Mouse (Mus musculus): ENCODE data around the gene Stom. TPM values are rescaled to one million over a fixed set of nuclear protein-coding genes. Genes with fewer than 3 reads are reported as not detected.

The Stom gene
- polyA plus RNA-seq, 2 experiments from 2014 or later: 2.7 to 4.0 TPM

DNA sequence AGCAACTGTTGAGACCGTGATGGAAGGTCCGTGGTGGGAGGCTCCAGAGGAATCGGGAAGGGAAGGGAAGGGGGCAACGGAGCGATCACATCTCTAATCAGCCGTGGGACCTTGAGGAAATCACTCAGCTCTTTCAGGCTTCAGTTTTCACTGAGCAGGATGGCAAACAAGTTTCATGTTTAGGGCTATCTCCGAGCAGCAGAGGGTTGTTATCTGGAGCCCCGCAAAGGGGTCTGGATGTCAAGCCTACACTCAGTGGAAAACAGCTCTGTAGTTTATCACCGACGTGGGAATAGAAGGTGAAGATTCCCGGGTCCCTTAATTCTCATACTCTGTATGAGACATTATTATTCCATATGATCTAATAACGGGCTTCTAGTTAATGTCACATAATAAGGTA, 18.4 kb downstream of the Stom start:
- no peak for ATAC-seq

DNA sequence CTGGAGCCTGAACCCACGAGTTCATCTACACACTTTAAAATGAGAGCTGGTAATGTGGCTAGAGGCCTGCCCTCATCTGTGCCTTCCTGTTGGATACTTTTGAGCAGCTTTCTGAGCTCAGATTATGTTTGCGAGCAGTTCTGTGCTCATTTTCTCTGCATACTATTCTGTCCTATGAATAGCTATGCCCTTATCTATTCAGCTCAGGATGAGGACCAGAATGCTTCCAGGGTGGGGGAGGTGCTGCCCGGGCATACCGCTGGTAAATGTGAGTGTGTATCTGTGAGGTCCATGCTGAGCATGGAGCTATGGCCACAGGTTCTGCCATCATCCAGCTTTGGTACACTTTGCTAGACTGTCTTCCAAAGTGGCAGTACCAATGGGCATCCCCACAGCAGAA, 19.2 kb downstream of the Stom start:
- no peak for ATAC-seq

DNA sequence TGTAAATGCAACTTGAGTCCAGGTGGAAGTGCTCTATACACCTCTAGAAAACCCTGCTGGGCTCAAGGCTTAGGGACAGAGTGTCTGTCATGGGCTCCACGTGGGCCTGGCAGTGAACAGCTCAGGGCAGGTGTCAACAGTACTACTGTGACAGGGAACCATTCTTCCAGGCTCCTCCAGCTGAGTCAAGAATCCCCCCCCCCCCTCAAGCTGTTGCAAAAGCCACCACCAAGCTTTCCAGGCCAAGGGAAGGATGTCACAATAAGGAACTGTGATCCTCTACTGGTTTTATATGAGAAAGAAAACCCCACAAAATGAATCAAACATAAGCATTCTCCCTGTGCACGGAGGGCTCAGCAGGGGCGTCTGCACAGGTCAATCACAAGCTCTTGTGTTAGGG, 22.5 kb downstream of the Stom start:
- ATAC-seq: no peak

DNA sequence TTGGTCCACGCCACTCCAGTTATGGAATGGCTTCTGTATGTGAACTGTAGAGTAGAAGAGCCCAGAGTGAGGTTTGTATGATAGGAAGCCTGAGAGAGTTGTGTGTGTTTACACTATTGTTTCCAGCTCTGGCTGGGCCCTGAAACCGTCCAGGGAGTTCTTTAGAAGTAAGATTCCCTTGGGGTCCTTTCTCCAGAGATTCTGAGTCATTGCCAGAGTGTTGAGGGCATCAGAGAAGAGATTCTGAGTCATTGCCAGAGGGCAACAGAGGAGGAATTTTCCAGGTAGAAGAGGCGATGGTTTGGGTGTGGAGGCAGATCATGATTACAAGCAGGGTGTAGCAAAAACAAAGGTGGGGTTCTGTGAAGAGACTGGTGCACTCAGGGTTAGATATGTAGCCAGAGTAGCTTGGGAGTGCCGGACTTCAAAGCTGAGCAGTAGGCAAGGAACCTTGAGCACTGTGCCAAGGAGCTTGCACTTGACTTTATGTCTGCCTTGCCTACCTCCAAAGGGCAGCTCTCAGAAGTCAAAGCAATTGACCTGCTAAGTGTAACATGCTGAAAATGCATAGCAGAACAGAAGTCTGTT, 26.8 kb downstream of the Stom start:
- no peak for ATAC-seq

DNA sequence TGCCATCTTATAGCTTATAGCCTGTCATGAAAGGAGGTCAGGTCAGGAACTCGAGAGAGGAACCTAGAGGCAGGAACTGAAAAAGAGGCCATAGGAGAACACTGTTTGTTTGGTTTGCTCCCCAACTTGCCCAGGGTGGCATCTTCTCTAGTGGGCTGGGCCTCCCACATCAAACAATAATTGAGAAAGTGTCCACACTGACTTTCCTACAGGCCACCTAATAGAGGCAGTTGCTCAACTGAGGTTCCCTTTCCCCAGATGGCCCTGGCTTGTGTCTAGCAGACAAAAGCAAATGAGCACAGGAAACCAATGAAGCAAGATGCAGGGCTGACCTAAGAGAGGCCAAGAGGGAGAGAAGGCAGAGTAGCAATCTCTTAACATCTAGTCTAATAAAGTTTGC, 28.6 kb downstream of the Stom start:
- ATAC-seq: no peak

DNA sequence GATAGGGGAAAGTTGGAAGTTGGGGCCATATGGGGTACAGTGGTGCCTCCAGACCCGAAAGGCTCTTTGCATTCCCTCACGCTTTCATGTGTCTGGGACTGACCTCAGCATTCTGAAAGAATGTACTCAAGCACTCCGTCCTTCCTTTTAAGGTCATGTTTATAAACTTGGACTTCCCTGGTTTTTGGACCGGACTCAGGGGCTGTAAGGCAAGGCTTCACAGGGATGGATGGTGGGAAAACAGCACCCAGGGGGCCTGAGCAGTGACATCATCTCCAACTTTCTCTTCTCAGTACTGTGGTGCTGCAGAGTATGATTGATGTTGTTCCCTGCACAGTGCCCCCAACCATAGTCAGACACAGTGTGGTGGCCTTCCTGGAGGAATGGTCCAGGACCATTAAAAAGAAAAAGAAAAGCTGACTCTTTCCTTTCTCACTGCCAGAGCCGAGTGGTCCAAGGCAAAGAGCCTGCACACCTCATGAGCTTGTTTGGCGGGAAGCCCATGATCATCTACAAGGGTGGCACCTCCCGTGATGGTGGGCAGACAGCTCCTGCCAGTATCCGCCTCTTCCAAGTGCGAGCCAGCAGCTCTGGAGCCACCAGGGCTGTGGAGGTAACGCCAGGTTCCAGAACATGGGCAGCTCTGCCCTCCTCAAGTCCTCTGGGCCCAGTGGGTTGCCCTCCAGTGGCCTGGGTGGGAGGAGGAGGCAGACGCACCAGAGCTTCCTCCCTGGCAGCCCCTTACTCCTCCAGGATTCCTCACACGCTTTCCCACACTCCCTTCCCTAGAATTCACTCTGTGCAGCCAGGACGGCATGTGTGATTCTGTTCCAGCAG, 34.5 kb downstream of the Stom start:
- no peak for ATAC-seq

DNA sequence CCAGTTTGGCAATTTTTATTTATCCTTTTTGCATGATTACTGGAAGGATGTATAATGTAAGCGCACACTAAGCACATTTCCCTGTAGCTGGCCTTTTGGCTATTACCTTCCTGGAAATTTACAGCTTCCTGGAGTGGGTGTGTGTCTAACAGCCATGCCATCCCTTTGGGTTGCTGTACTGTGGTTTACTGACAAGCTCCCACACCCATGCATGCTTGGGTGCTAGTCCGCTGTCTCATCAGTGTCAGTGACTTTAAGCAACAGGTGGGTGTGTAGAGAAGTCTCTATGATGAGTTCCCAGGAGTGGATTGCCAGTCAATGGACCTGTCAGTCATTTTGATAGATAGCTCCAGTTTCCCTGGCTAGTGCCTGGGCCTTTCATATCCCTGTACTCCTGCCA, 37.3 kb downstream of the Stom start:
- peak; percentile 43 for ATAC-seq

DNA sequence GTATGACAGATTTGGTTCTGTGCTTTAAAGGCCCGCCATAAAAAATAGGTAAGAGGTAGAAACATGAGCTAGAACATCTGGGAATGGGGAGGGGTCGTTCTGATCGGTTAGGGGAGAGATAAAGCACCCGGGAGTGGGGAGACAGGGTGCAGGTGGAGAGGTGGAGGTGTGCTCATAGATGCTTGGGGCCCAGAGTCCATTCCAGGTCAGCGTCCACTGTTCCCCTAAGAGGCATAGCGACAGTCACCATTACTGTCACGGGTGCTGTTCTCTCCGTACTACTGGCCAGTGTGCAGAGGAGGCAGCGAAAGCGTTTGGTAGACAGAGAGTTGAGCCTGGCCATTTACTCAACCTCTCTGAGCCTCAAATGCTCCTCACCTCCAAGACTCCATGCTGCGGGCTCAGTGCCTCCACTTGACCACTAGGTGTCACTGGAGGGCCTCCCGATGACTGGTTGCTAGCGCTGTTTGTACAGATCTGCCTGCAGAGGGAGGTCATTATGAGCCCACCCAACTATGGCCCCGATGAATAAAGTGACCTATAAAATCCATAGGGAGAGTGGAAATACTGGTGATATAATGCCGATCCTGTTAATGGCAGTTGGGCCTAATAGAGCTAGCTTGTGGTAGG, 39.0 kb downstream of the Stom start:
- peak; percentile 80 for ATAC-seq

DNA sequence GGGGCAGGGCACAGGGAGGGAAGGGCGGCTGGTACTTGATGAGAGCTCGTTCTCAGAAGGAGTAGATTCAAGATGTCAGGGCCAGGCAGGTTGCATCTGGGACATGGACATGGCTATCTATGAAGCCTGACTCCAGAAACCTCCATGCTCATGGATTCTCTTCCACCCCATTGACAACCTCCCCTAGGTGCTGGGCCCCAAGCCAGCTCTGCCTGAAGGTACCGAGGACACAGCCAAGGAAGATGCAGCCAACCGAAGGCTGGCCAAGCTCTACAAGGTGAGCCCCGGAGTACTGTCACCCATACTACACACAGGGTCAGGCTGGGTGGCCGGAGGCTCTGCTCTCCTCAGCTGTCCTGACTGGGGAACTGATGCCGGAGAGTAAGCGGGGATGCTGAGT, 43.5 kb downstream of the Stom start:
- no peak for ATAC-seq

DNA sequence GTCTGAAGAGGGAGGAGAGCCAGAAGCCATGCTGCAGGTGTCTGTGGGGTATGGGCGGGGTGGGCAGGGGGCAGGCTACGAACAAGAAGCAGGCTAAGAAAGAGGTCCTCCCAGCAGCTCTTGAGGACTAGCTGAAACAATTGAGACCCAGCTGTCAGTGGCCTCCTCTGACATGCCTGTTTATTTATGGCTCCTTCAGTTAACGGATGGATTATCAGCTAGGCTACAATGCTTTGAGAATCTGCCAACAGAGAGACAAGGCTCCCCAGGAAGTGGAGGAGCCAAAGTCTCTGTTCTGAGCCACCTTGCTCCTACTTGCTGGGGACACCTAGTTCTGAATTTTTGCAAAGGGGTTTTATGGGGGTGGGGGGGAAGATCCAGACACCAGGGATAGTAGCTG, 44.1 kb downstream of the Stom start:
- no peak for ATAC-seq

DNA sequence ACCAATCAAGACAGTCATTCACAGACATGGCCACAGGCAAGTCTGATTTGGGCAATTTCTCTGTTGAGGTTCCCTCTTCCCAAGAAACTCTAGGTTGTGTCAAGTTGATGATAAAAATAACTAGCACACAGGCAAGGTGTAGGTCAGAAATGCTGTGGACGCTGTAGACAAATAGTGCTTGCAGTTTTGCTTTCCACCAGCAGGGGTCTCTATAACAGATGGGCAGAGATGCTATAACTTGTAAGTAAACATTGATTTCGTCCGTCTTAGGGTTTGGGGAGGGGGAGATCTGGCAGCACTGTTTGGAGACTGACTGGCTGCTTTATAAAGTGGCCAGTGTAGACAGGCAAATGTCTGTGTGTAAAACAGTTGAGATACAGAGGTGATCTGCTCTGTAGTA, 44.9 kb downstream of the Stom start:
- ATAC-seq: no peak

DNA sequence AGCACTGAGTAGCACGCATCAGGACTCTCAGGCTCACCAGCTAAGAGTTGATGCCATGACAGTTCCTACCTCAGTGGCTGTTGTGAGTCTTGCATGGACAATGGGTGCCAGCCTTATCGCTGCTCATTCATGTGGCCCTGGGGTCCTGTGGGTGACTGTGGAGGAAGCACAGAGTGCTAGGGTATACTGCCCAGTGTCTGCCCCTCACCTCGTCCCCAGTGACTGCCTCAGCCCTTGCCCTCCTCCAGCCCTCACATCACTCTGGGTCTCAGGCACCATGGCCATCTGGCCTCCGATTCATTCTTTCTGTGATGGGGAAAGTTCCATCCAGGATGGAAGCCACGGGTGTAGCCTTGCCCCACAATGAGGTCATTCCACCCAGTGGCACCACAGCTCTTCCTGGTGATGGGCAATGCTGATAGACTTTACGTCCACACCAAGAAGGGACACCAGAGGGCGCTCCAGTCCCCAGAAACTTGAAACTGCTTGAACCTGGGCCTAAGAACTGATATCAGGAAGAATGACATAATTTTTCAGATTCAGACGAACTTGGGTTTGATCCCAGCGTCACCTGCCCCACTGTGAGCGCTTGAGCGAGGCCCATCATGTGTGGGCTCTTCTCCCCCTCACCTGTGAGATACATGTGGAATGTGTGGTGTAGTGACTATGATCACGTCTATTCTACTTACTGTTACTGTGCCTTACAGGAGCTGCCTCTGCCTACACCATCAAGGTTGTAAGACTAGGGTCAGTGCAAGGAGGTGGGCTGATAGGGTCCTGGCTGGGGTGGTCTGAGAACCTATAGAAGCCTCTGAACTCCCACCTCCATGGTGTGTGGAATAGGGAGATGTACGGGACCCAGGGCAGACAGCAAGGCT, 47.8 kb downstream of the Stom start:
- ATAC-seq: peak; percentile 52

DNA sequence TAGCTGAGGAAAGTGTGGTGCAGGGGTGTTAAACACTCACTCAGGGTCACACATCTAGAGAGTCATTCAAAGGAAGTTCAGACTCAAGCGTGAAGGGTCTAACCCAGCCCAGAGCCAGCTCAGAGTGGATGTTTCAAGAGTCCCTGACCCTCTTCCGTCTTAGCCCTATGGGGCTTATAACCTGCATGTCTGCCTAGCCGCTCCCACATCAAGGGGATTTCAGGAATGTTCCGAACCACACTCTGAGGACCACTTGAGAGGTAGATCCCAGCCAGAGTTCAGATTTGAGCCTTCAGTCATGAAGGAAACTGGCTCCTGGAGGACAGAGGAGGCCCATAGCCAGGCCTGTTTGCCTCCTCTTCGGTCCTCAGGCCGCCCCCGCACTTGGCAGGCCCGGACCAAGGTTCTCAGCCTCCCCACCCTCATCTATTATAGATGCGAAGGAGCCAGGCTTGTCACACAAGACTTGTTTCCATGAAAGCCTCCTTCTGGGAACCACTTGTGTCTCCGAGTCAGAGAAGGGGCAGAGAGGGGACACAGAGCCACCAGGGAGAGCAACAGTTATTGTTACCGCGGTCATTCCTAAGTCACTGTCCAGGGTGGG, 49.7 kb downstream of the Stom start:
- no peak for ATAC-seq

DNA sequence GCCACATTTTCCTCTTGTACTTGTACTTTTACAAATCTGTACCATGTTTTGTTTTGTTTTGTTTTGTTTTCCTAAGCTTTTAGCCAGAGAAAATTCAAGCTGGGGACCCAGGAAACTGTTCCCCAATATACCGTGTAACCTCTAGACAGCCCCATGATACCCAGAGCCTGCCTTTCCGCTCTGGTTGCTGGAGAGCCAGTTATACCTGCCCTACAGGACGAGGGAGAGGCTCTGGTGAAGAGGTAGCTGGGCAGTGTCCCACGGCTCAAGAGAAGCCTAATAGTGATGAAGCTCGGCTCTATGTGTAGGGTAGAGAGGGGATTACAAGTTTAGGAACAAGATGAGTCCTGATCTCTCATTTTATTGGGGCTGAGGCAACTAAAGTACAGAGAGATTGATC, 51.6 kb downstream of the Stom start:
- no peak for ATAC-seq

DNA sequence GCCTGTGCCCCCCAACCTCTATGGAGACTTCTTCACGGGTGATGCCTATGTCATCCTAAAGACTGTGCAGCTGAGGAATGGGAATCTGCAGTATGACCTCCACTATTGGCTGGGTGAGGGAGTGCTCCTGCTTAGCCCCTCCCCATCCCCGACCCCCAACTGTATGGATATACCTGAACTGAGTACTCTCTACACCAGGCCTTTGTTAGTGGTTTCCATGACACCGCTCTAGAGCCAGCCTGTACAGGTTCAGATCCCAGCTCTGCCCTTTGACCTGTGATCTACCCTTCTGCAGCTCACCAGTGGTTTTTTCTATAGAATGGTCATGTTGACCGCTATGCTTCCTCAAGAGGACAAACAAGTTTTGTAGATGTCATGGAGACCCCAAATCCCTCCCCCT, 52.8 kb downstream of the Stom start:
- ATAC-seq: no peak

DNA sequence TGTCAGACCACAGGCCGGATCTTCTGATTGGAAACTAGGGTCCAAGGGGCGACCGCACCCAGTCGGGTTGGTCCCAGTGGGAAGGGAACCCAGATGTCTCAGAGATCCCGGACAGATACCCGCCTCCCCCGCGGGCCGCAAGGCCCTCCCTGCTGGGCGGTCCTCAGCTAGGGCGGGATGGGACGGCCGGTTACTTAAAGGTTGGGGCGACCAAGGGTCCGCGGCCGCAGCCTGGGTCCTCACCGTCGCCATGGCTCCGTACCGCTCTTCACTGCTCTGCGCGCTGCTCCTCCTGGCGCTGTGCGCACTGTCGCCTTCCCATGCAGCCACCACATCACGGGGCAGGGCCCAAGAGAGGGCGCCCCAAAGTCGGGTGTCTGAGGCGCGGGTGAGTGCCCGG, 54.6 kb downstream of the Stom start:
- ATAC-seq: no peak

DNA sequence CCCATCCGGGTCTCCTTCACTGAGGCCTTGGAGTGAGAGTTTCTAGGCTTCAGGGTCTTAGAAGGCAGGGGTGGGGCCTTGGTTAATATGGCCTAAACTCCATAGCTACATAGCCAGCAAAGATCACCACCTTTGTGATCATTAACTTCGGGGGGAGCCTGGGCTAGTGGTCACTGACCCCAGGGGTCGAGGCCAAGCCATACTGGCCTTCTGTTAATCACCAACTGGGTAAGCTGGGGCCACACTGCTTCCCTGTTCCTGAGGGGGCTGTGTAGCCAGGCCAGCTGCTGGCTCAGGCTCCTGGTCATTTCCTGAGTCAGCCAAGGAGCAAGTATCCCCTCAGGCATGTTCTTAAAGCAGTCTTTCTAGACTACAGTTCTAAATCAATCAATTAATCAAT, 56.8 kb downstream of the Stom start:
- ATAC-seq: no peak

DNA sequence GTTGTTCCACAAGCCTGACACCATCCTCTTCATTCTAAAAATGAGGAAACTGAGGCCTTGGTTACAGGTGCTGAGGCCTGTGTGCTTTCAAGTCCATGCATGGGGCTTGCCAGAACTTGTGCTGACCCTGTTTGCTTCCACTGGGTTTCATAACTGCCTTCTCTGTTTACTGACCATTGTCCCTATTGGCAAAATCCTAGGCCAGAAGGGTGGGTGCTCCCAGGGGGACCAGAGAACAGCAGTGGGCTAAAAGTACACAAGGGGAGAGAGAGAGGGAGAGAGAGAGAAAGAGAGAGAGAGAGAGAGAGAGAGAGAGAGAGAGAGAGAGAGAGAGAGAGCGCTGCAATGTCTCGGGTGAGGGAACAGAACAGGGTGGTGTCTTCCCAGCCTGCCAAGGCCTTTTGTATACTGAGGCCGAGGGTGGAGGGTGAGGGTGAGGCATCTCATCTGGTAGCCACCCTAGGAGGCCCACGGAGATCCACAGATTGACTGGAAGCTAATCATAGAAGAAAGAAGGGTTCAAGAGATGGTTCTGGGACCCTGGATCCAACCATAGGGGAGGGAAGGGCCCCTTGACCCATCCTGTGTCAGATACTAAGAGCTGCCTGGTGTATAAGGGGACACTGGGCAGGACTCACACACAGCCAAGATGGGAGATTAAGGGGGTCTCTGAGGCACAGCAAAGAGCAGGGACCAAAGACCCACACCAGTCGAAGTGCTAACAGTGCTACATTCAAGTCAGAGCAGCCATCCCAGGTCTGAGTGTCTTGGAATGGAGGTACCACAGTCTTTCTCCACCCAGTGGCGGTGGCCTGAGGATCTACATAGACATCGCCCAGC, 58.2 kb downstream of the Stom start:
- no peak for ATAC-seq

DNA sequence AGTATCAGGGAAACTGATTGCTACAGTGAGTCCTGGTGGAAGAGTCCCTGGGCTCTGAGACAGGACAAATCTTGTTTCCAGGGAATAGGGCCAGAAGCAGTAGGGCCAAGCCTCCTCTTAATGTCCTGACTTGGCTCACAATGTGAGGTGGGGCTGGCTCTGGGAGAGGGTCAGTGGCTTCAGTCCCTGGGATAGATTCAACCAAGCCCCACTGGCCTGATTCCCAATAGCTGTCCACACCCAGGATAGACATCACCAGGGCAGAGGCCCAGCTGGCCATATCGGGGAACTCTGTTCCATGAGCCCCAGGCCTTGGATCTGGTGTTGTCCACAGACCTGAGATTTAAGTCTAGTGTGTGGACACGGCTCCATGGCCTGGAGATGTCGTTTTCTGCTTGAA, 59.1 kb downstream of the Stom start:
- no peak for ATAC-seq

DNA sequence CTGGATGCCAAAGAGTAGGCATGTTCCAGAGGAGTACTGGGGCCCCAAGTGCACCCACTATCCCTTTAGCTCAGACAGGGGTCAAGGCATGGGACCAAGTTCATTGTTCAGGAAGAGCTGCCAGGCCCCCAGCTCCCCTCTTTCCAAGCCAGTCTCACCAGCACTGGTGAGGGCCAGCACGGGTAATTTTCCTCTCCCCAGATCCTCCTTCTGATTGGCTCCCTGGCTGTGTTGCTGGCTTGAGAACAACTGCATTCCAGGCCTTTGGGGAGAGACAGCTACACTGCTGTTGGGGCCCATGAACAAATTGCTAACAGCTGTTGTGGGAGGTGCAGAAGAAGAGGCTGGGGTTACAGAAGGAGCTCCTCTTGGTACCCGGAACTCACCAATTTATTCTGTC, 63.2 kb downstream of the Stom start:
- no peak for ATAC-seq

DNA sequence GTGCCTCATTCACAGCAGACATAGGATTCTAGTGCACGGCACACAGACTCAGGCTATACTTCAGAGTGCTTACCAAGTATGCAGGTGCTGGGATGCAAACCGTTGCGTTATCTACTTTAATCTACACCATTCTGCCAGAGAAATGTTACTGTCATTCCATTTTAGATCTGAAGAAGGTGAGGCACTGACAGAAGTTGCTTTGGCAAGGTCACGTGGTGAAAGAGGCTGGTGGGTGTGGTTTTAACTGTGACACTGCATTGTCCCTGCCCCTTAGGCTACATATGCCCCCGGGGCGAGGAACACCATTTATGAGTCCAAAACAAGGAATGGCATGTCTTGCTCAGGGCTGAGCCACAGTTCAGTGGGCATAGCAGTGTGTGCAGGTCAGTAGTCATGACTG, 63.9 kb downstream of the Stom start:
- ATAC-seq: no peak

DNA sequence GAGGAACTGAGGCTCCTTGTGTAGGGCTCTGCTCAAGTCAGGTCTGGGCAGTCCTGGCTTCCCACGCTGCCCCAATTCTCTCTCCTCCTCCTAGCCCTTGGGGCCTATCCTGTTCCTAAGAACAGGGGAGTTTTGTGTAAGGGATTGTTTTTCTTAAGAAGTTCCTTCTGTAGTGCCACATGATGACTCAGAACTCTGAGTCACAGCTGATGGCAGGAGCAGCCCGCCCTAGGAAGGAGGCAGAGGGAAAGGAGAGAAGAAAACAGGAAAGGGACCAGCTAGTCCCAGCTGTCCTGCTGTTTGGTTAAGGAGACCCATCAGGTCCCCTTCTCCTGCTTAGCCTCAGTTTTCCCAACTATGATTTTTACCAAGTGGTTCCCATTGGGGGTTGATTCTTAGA, 65.0 kb downstream of the Stom start:
- no peak for ATAC-seq
